Mouse (Mus musculus) megakaryocyte, embryonic 14.5 days (primary cell): Measurements from ENCODE around the gene Hs6st3.

Experiments used
- FLI1 ChIP-seq: IDR thresholded peaks from 2 replicates; pipeline ENCODE4 v1.6.1; 2012; ENCODE audit warnings: low read length, inconsistent platforms, mixed read lengths
- GATA1 ChIP-seq: IDR thresholded peaks from 3 replicates; pipeline ENCODE4 v1.6.1; 2012; ENCODE audit warnings: mixed read lengths, low read length, inconsistent platforms, borderline replicate concordance

DNA sequence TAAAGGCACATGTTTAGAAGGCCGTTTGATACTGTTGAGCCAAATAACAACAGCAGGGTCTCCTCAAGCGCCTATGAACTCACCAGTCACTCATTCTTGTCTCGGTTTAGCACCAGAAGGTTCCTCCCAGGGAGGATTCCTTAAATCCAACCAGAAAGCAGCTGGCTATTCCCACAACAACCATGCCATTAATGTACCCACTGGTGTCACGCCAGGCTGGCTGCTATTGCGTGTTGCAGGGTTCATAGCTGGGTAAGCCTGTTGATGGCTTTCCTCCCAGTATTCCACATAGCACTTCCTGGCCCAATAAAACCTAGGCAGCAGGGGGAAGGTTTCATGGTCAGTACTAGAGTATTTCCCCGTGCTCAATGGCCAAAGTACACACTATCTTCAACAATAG is 155.9 kb downstream of the Hs6st3 start:
- TF ChIP-seq GATA1 (no peak), FLI1 (no peak)
